Mouse (Mus musculus) megakaryocyte, embryonic 14.5 days (primary cell): ENCODE measurements around the gene C1qc.

Experiments used
- FLI1 ChIP-seq: IDR thresholded peaks from 2 replicates; pipeline ENCODE4 v1.6.1; 2012; ENCODE audit warnings: low read length, inconsistent platforms, mixed read lengths
- GATA1 ChIP-seq: IDR thresholded peaks from 3 replicates; pipeline ENCODE4 v1.6.1; 2012; ENCODE audit warnings: mixed read lengths, low read length, inconsistent platforms, borderline replicate concordance

GRCm38 (mm10) chr4:136892371-136892770, 494 bp downstream of the C1qc start:
- TF ChIP-seq GATA1 (no peak), FLI1 (no peak)
